Mouse (Mus musculus): ENCODE data around the gene Kif1a.

The Kif1a gene

GRCm38 (mm10) chr1:93098956-93099355 lies 2.8 kb downstream of the Kif1a start:
- DNase-seq (ENCODE audit: low spot score): peak; percentile 35

- DNase-seq (ENCODE audit: low spot score): no peak
Measured at GRCm38 (mm10) chr1:93092582-93092981, 9.2 kb downstream of the Kif1a start.

- DNase-seq (ENCODE audit: low spot score): no peak
Measured at GRCm38 (mm10) chr1:93085136-93085535, 16.6 kb downstream of the Kif1a start.

- DNase-seq (ENCODE audit: low spot score): peak; percentile 73
Measured at GRCm38 (mm10) chr1:93083420-93084285, 18.1 kb downstream of the Kif1a start.

- no peak for DNase-seq (ENCODE audit: low spot score)
Measured at GRCm38 (mm10) chr1:93082121-93082520, 19.6 kb downstream of the Kif1a start.

GRCm38 (mm10) chr1:93080930-93081589 lies 20.7 kb downstream of the Kif1a start:
- DNase-seq (ENCODE audit: low spot score): no peak

GRCm38 (mm10) chr1:93079602-93080001 lies 22.1 kb downstream of the Kif1a start:
- DNase-seq (ENCODE audit: low spot score): no peak

- peak; percentile 69 for DNase-seq (ENCODE audit: low spot score)
Measured at GRCm38 (mm10) chr1:93072279-93072865, 29.4 kb downstream of the Kif1a start.

GRCm38 (mm10) chr1:93071487-93071971 lies 30.2 kb downstream of the Kif1a start:
- DNase-seq (ENCODE audit: low spot score): no peak

- no peak for DNase-seq (ENCODE audit: low spot score)
Measured at GRCm38 (mm10) chr1:93070881-93071280, 30.9 kb downstream of the Kif1a start.

GRCm38 (mm10) chr1:93068553-93068952 lies 33.2 kb downstream of the Kif1a start:
- DNase-seq (ENCODE audit: low spot score): peak; percentile 61

GRCm38 (mm10) chr1:93065654-93066053 lies 36.1 kb downstream of the Kif1a start:
- DNase-seq (ENCODE audit: low spot score): peak; percentile 80

- DNase-seq (ENCODE audit: low spot score): peak; percentile 94
Measured at GRCm38 (mm10) chr1:93063694-93064093, 38.1 kb downstream of the Kif1a start.

- no peak for DNase-seq (ENCODE audit: low spot score)
Measured at GRCm38 (mm10) chr1:93051124-93051833, 50.5 kb downstream of the Kif1a start.

GRCm38 (mm10) chr1:93050071-93050470 lies 51.7 kb downstream of the Kif1a start:
- no peak for DNase-seq (ENCODE audit: low spot score)

GRCm38 (mm10) chr1:93046153-93046789 lies 55.5 kb downstream of the Kif1a start:
- no peak for DNase-seq (ENCODE audit: low spot score)

- no peak for DNase-seq (ENCODE audit: low spot score)
Measured at GRCm38 (mm10) chr1:93035981-93036380, 65.8 kb downstream of the Kif1a start.

- peak; percentile 69 for DNase-seq (ENCODE audit: low spot score)
Measured at GRCm38 (mm10) chr1:93033989-93034388, 67.8 kb downstream of the Kif1a start.

GRCm38 (mm10) chr1:93031199-93031598 lies 70.6 kb downstream of the Kif1a start:
- DNase-seq (ENCODE audit: low spot score): no peak

GRCm38 (mm10) chr1:93030060-93030459 lies 71.7 kb downstream of the Kif1a start:
- no peak for DNase-seq (ENCODE audit: low spot score)

GRCm38 (mm10) chr1:93029387-93029786 lies 72.4 kb downstream of the Kif1a start:
- DNase-seq (ENCODE audit: low spot score): no peak

- DNase-seq (ENCODE audit: low spot score): no peak
Measured at GRCm38 (mm10) chr1:93026600-93026999, 75.2 kb downstream of the Kif1a start.
